Mouse (Mus musculus): ENCODE measurements around the gene Pkm. TPM values are rescaled to one million over a fixed set of nuclear protein-coding genes. Genes with fewer than 3 reads are reported as not detected.

Pkm gene
- 100 to 1,000 TPM; 260 to 261 TPM for total RNA-seq (2023)

GRCm38 (mm10) chr9:59655958-59656634 lies at the start of gene Pkm:
TSS of gene Pkm (plus strand) at chr9:59656368.

DNA sequence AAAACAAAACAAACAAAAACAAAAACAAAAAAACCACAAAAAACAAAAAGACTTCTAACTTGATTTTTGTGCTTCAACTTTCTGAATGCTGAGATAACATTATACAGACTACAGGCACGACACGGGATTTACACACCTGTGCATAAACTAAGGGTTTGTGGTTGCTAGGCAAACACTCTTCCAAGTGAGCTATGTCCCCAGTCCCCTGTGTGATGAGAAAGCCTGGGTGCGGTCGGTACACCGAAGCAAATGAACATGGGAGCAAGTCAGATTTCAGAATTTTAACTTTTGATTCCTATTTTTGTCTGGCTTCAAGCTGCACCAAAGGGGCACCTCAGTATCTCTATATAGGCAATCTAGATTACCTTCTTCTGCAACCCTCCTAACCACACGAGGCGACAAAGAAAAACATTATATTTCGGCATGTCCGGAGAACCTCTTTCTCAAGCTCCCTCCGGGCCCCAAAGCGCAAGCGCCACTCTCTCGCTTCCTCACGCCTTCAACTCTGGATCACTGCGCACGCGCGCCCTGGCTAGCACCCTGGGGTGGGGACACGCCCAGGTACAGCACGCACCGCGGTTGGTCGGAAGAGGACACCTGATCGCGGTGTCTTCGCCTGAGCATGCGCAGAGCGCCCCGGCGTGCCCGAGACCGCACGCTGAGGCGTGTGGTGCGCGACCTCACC lies 39.4 kb upstream of the Pkm start, which contains the start of gene Parp6:
Parp6 (plus strand) TSS at position 663 of the 685 bp plus-strand sequence.

GRCm38 (mm10) chr9:59679678-59680533 lies 23.7 kb downstream of the Pkm start, which contains the start of gene Gramd2:
TSS of gene Gramd2 (plus strand) at chr9:59680144.

Other genes starting within 250 kb of the Pkm start
- 100 to 1,000 TPM; 140 to 145 TPM for gene Arih1, start 169.8 kb upstream of the Pkm start, total RNA-seq (2023)
- gene Hexa, start 116.8 kb upstream of the Pkm start, total RNA-seq (2023) = 10 to 100 TPM; 60.0 to 60.5 TPM
- gene Tmem202, start 116.5 kb upstream of the Pkm start, total RNA-seq (2023) = 1 to 10 TPM in 1 of 2 experiments, under 1 TPM in 1; 0.65 to 1.4 TPM
- gene Celf6, start 78.5 kb upstream of the Pkm start, total RNA-seq (2023) = not detected
- 10 to 100 TPM; 69.7 to 76.7 TPM for gene Parp6, start 39.1 kb upstream of the Pkm start, total RNA-seq (2023)
- gene Gramd2, start 23.8 kb downstream of the Pkm start, total RNA-seq (2023) = under 1 TPM in 1 of 2 experiments, not detected in 1; 0.36 TPM
- gene Senp8, start 94.3 kb downstream of the Pkm start, total RNA-seq (2023) = 1 to 10 TPM; 2.9 to 3.8 TPM
- 10 to 100 TPM; 16.7 to 21.8 TPM for gene Myo9a, start 94.5 kb downstream of the Pkm start, total RNA-seq (2023)